8 mouse cellular contexts compared by ENCODE assay signal in the genomic region with DNA sequence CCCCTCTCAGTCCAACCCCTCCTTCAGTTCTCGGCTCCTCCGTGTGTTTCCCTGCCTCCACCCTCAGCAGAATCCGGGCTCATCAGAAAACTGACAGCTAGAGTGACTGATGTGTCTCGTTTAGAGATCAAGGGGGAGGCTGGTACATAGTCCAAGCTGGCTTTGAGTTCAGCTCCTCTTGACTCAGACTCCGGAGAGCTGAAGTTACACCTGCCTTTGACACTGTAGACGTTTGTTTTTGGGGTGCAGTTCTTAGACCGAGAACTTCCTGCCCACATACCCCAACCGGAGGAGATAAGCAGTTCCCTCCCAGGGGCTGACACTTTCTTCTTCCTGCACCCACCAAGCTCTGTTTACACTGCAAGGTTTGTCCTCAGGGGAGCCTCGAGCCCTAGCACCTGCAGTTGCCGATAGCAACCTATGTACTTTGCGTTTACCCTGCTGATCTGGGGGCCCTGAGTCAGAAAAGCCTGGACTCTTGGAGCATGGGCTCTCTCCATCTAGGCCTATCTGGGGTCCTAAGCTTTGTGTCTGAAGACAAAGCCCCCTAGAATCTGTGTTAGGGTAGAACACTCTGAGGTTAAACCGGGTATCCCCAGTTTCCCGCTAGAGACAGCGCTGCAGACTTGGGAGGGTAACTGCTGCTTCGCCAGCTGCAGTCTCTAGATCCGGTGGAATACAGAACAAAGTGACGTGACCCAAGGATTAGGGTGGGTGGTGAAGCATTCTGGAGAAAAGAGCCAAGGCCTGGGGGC. TPM values are rescaled to one million over a fixed set of nuclear protein-coding genes. Genes with fewer than 3 reads are reported as not detected.
DNase-seq lines count a peak whose midpoint lies in the region; ATAC-seq and TF ChIP-seq lines count a peak whose summit lies in the region.

No protein-coding gene starts in this region.

- peak overlapping the region; percentile 78 for H3K9ac ChIP-seq in forebrain, embryonic 12.5 days
- peak overlapping the region; percentile 71 for H3K9ac ChIP-seq in lung, embryonic 16.5 days (ENCODE audit: low read length)

- TF ChIP-seq CTCF in olfactory bulb, adult 2 months (IDR thresholded peaks at IDR 0.05; ENCODE audit: insufficient read depth, low read depth, low read length), result no peak

- H3K4me2 ChIP-seq in forebrain, embryonic 12.5 days, result peak overlapping the region; percentile 87
- H3K4me2 ChIP-seq in lung, embryonic 16.5 days (ENCODE audit: low read depth, low read length), result peak overlapping the region; percentile 96

- peak overlapping the region; percentile 75 for H3K4me3 ChIP-seq in forebrain, embryonic 12.5 days (replicated peaks)
- peak overlapping the region; percentile 66 for H3K4me3 ChIP-seq in lung, embryonic 16.5 days (ENCODE audit: low read length)
- peak overlapping the region; percentile 72 for H3K4me3 ChIP-seq in olfactory bulb, adult 2 months (ENCODE audit: insufficient read depth, low read depth, low read length)

- H3K36me3 ChIP-seq in forebrain, embryonic 12.5 days (replicated peaks), result no peaks in the 10 kb centered on the region
- no peaks in the 10 kb centered on the region for H3K36me3 ChIP-seq in lung, embryonic 16.5 days (ENCODE audit: control insufficient read depth, insufficient read depth, low read length)

- TF ChIP-seq POLR2A in olfactory bulb, adult 2 months (IDR thresholded peaks at IDR 0.05; ENCODE audit: insufficient read depth, low read depth, low read length), result no peak

- peaks cover 38% of the 10 kb centered on the region for H3K4me1 ChIP-seq in forebrain, embryonic 12.5 days
- H3K4me1 ChIP-seq in lung, embryonic 16.5 days (replicated peaks; ENCODE audit: control insufficient read depth, insufficient read depth, low read length), result peaks cover 24% of the 10 kb centered on the region
- peaks cover 19% of the 10 kb centered on the region for H3K4me1 ChIP-seq in olfactory bulb, adult 2 months (ENCODE audit: control insufficient read depth, insufficient read depth, low read length)

- H3K9me3 ChIP-seq in forebrain, embryonic 12.5 days, result no peaks in the 10 kb centered on the region
- H3K9me3 ChIP-seq in lung, embryonic 16.5 days (ENCODE audit: control insufficient read depth, low read length), result no peaks in the 10 kb centered on the region

- H3K27me3 ChIP-seq in forebrain, embryonic 12.5 days, result peaks cover 19% of the 10 kb centered on the region
- peaks cover 2% of the 10 kb centered on the region; the same call in 1 of the 2 replicates for H3K27me3 ChIP-seq in lung, embryonic 16.5 days (ENCODE audit: control insufficient read depth, insufficient read depth, low read depth, low read length)

- peak overlapping the region; percentile 77 for H3K27ac ChIP-seq in forebrain, embryonic 12.5 days
- peak overlapping the region; percentile 65 for H3K27ac ChIP-seq in lung, embryonic 16.5 days (ENCODE audit: low read length)
- H3K27ac ChIP-seq in olfactory bulb, adult 2 months (ENCODE audit: insufficient read depth, low read depth, low read length), result peak overlapping the region; percentile 78

- 3% methylated on average over 17 of the region's 17 CpGs for WGBS in forebrain, embryonic 12.5 days
- WGBS in lung, embryonic 16.5 days, result 3% methylated on average over 17 of the region's 17 CpGs
- 5% methylated on average over 17 of the region's 17 CpGs for WGBS in olfactory bulb, adult 2 months

- ATAC-seq in forebrain, embryonic 12.5 days (ENCODE audit: low FRiP score), result peak; percentile 40
- peak; percentile 24 for ATAC-seq in lung, embryonic 16.5 days (ENCODE audit: low read depth)

- DNase-seq in layer of hippocampus, postnatal 10 days (ENCODE audit: low spot score in 2 of 2), result peak; percentile 27 to 37
- no peak for DNase-seq in layer of hippocampus, adult 9-10 months (ENCODE audit: low spot score)
- peak; percentile 60 for DNase-seq in kidney, adult 18-20 months
- DNase-seq in adrenal gland, adult 8-10 months, result no peak
- DNase-seq in left cerebral cortex, adult 9 months (ENCODE audit: low spot score in 2 of 2), result no peak

RNA-seq across cellular contexts. Expression of a gene that starts 1.1 kb away (rescaled TPM):
- 10 to 100 TPM; 19.5 to 21.9 TPM for total RNA-seq in layer of hippocampus, postnatal 10 days (2021)
- 43.4 and 54.8 TPM in 2 replicates for polyA plus RNA-seq in forebrain, embryonic 12.5 days (2016; fragmentation: Nextera tagmentation; extraction: Ambion mirVana)
- polyA plus RNA-seq in lung, embryonic 16.5 days (2015; fragmentation: Nextera tagmentation; extraction: Ambion mirVana), result 11.3 and 14.7 TPM in 2 replicates
- polyA plus RNA-seq in olfactory bulb, adult 2 months (2012; ENCODE audit: insufficient read depth, insufficient read length, low replicate concordance, missing spikeins), result not detected in 2 replicates
- total RNA-seq in adrenal gland, adult 8-10 months (2022), result 10 to 100 TPM; 17.3 to 20.6 (median 18.0) TPM

RNA-seq across cellular contexts. Expression of a gene that starts 21.9 kb away (rescaled TPM):
- total RNA-seq in layer of hippocampus, postnatal 10 days (2021), result under 1 TPM; 0.09 to 0.30 TPM
- polyA plus RNA-seq in forebrain, embryonic 12.5 days (2016; fragmentation: Nextera tagmentation; extraction: Ambion mirVana), result 0.06 and 0.11 TPM in 2 replicates
- polyA plus RNA-seq in lung, embryonic 16.5 days (2015; fragmentation: Nextera tagmentation; extraction: Ambion mirVana), result not detected in 2 replicates
- polyA plus RNA-seq in olfactory bulb, adult 2 months (2012; ENCODE audit: insufficient read depth, insufficient read length, low replicate concordance, missing spikeins), result not detected in 2 replicates
- total RNA-seq in adrenal gland, adult 8-10 months (2022), result not detected

RNA-seq across cellular contexts. Expression of a gene that starts 58.9 kb away (rescaled TPM):
- 10 to 100 TPM; 48.9 to 53.0 TPM for total RNA-seq in layer of hippocampus, postnatal 10 days (2021)
- polyA plus RNA-seq in forebrain, embryonic 12.5 days (2016; fragmentation: Nextera tagmentation; extraction: Ambion mirVana), result 35.7 and 36.4 TPM in 2 replicates
- 56.6 and 57.2 TPM in 2 replicates for polyA plus RNA-seq in lung, embryonic 16.5 days (2015; fragmentation: Nextera tagmentation; extraction: Ambion mirVana)
- polyA plus RNA-seq in olfactory bulb, adult 2 months (2012; ENCODE audit: insufficient read depth, insufficient read length, low replicate concordance, missing spikeins), result not detected in 2 replicates
- 100 to 1,000 TPM in 2 of 4 experiments, 10 to 100 TPM in 2; 83.0 to 114 (median 103) TPM for total RNA-seq in adrenal gland, adult 8-10 months (2022)

Comparison
In these comparisons a context has a peak if more than half of its experiments do, and no peak if none do; other contexts are left out.
1. DNase-seq: peak in layer of hippocampus, postnatal 10 days (2 of 2) and kidney, adult 18-20 months (single experiment); none in layer of hippocampus, adult 9-10 months (single experiment), adrenal gland, adult 8-10 months (single experiment) and left cerebral cortex, adult 9 months (0 of 2).
2. RNA of a gene that starts 58.9 kb away (polyA plus RNA-seq): 56.6 to 57.2 TPM in lung, embryonic 16.5 days and 35.7 to 36.4 TPM in forebrain, embryonic 12.5 days; not detected in olfactory bulb, adult 2 months; every median in the first group is over 10 times any median in the second.
3. Peak in every context shown above with its lines, with median percentiles within 50 percentile points of each other: H3K27ac ChIP-seq and H3K4me3 ChIP-seq.